Mouse (Mus musculus): ENCODE results near the gene Fbxw8. TPM values are rescaled to one million over a fixed set of nuclear protein-coding genes. Genes with fewer than 3 reads are reported as not detected.

Fbxw8 gene
- total RNA-seq, 2 experiments from 2014 or later = 18.8 to 22.4 TPM

DNA sequence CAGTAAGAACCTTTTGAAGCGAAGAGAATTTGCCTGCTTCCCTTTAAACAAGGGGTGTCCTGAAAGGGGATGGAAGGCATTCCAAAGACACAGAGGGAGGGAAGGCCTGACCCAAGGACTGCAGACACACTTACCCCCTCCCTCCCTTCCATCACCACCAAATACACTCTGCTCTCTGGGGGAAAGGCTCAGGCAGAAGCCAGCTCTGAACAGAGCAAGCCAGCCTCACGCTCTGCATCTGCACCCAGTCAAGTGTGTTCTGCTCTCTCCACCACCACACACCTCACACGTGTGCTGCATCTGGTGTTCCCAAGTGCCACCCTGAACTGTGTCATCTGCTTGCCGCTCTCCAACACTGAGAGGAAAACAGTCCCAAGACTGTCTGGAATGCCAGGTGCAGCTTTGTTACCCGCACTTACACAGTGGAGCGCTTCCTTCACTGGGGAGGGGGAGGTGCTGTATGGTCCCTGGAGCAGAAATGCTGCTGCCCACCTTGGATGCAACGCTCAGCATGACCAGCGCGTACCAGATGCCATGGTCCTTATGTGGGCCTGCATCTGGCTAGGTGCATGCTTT lies 73.8 kb downstream of the Fbxw8 start:
- no peak for ATAC-seq (replicated peaks; ENCODE audit: poor library complexity, severe bottlenecking)

DNA sequence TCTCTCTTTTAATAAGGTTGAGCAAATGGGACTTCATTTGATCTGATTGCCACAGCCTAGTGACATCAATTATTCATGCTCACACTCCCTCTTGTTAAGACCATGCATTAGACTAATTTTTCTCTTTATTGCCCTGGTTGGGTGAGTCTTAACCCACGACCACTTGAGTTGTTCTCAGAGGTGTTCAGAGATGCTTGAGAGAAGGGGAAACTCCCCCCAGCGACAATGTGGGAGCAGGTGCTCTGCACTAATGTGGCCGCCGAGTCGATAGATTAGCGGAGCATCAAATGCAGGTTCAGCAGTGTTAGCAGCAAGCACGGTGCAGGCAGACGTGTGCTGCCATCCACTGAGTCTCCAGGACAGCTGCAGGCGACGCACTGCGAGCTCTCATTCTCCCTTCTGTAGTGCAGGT lies 75.4 kb downstream of the Fbxw8 start:
- ATAC-seq (replicated peaks; ENCODE audit: poor library complexity, severe bottlenecking) = no peak

DNA sequence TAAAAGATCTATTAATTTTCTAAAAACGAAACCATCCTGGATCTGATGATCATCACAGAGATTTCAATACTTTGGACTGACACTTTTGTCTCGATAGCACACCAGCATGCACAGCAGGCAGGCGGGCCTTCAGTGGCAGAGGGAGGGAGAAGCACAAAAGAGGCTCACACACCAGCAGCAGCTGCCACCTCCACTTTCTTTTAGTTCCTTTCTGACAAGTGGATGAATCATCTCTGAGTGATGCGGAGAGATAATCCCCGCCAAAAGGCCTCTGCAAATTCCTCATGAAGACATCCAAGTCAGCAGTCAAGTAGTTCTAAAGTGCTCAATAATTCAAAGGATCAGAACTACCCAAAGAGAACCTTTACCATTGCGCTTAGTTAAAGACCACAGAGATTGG lies 75.9 kb downstream of the Fbxw8 start:
- ATAC-seq (replicated peaks; ENCODE audit: poor library complexity, severe bottlenecking) = no peak

DNA sequence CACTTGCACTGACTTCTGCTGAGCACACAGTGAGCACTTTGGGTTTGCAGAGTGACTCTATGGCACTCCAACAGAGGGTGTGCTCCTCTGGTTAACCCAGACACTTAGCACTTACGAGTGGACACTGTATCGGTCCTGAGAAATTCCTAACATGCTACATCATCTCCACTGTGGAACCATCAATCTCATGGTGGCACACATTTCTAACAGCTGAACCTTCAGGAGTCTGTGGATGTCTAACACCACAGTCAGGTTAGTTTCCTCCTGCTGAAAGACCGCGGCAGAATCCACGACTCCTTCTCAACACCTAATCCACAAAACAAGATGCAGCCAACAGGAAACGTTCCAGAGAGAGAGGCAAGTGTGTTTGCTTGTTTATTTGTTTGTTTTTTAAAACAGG lies 76.7 kb downstream of the Fbxw8 start:
- ATAC-seq (replicated peaks; ENCODE audit: poor library complexity, severe bottlenecking) = no peak

DNA sequence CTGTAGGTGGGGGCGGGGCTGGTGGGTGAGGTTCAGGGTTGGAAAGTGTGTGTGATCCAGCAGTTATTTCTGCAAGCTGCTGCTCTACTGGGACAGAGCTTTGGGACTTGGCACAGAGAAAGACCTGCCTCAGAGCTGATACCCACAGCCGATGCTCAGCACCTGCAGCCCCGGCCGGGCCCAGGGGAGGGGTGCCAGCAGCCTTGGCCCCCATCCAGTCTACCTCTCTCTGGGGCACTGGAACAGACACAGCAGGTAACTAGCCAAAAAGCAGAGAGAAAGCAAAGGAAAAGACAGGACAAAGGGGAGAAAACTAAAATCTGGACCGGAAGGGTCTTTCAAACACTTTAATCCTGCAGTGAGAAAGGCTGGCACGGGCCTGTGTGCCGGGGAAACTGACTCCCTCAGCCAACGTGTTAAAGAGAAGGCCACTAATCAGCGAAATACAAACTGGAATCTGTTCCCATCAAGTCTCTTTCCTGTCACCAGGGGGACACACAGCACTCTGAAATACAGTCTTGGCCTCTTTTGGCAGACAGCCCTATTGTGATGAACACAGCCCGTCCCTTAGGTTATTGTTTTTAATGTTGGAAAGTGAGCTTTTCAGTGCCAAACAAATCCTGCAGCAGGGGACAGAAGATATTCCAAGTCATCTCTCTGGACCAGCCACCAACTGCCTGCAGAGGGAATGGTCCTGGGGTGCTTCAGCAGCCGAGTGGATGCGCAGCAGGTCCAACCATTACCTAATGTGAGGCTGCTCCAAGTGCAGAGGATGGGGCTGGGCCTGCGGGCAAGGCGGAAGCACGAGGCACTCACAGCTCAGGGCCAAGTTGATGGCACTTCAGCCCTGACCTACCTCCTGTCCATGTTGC lies 78.3 kb downstream of the Fbxw8 start:
- ATAC-seq (replicated peaks; ENCODE audit: poor library complexity, severe bottlenecking) = no peak

DNA sequence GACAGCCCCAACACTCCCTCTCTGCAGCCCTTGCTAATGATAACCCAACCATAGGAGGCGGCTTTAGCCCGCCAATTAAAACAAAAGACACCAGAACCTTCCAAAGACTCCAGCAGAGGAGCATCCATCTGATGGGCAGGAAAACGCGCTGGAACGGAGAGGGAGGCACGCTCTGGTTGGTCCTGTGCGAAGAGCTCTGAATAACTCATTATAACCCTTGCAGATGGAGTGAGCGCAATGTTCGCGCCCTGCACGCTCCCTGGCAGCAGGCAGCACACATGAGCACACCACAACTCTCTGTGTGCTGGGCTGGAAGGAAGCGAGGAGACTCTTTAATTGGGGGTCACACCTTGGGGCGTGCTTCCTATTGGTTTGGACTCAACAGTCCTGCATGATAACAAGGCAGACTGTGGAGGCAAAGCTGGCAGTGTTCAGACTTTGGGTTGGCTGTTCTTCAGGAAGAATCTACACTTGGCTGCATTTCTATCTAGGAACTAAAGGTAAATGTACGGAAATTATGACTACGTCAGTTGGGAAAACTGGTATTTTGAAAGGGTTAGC lies 82.0 kb downstream of the Fbxw8 start:
- ATAC-seq (replicated peaks; ENCODE audit: poor library complexity, severe bottlenecking) = no peak

DNA sequence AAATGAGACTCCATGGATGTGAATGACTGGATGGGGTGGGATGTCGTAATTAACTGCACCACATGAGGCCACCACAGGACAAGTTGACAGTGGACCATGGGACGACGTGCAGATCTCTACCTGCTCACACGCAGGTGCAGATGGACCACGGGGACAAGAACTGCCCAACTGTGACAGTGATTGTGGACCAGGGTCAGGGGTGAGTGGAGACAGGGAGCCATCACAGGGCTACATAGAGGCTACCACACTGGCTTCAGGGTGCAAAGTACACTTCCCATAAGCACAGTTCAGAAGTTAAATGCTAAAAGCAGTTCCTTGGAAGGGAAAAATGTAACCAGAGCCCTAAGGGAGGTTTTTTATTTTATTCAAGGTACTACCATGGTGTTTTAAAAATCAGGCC lies 83.5 kb downstream of the Fbxw8 start:
- ATAC-seq (replicated peaks; ENCODE audit: poor library complexity, severe bottlenecking) = no peak

DNA sequence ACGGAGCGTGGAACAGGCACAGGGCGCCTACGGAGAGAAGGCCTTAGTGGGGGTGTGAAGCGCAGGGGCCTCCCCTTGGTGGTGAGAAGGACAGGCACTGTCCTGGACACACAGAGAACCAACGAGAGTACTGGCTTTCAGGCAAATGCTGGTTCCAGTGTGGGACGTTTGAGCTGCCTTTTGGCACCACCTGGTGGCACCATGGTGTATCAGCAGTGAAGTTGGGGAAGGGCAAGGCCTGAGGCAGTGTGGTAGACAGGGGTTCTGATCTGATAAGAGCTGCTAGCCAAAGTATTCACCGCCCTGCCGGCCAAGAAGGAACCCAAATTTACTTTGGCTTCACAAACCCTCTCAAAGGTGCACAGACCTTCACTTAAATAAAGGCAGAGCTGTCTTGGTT lies 85.9 kb downstream of the Fbxw8 start:
- peak; percentile 81 for ATAC-seq (replicated peaks; ENCODE audit: poor library complexity, severe bottlenecking)

DNA sequence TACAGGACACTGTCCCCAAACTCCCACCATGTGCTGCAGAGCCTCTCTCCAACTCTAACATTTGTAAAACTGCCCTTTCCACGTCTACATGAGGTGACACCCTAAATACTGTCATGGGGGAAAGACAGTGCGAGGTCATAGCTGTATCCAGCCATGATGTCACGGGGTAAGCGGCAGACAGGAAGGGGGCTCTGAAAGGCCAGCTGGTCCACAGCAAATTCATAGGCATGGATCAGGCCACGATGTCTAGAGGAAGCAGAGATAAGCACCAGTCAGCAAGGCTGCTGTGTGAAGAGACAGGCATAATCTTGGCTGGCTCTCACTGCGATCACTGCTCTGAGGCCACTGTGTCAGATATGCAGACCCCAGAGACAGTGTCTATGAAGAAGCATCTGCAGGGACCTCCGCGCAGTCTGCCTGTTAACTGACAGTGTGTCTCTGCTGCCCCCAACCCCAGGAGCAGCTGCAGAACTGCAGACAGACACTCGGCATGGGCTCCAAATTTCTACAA lies 87.2 kb downstream of the Fbxw8 start:
- no peak for ATAC-seq (replicated peaks; ENCODE audit: poor library complexity, severe bottlenecking)

DNA sequence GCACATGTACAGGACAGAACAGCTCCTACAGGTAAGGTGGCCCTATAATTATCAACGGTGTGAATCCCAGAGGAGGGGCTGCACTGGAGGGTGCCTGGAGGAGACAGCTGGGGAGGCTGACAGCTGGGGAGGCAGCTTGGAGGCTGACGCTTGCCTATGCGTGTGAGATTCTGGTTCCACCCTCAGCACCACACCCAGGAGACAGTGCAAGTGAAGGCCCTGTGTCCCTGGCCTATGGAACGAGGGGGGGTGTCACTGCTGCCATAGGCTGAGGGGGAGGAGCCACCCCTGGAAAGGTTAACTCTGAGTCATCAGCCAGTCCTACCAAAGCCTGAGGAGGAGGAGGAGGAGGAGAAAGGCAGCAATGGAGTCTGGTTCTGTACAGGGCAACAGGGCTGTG lies 87.7 kb downstream of the Fbxw8 start:
- ATAC-seq (replicated peaks; ENCODE audit: poor library complexity, severe bottlenecking) = no peak

DNA sequence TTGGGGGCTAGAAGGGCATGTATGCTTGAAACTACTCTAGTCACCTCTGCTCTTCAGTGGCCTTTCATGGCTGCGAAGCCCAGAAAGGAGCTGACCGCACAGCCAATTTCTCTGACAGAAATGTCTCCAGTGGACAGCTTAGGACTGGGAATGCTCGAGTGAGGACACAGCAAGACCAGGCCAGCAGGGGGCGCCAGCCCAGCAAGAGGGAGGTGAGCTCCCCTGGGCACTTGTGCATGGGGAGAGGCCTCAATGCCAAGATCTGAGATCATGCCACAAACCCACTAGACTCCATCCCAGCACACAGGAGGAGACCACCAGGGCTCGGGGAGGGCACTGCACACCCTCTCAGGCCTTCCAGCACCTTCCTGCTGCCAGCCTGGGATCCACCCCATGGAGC lies 88.4 kb downstream of the Fbxw8 start:
- ATAC-seq (replicated peaks; ENCODE audit: poor library complexity, severe bottlenecking) = no peak; the same call in 1 of the 2 replicates

DNA sequence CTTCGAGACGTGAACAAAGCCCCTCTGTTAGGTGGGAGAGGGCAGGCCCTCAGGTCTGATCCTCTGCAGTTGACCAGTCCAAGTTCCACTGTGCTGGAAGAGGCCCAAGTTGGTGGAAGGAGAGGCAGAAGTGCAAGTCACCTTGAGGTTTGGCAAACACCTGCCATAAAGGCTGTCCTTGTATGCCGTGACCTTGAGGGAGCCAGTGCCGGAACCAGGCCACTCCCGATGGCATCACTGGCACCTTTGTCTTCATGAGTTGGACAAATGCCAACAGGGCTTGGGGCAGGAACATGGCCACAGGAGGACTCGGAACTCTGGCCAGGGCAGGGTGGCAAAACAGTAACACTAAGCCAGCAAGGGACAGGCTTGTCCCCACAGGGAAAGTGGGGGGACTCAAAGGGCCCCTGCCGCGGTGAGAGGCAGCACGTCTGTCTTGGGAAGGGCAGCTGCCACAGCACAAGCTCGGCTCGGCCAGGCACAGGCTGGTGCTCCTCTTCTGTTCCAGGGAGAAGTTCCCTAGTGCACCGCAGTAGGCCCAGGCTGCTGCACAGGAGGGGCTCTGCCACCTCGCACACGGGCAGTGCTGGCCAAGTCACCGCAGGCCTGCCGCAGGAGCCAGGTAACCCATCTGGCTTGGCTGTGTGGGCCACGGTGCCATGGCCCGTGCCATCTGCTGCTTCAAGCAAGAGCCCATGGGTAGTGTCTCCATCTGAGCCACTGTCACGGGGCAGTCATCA lies 89.6 kb downstream of the Fbxw8 start:
- no peak for ATAC-seq (replicated peaks; ENCODE audit: poor library complexity, severe bottlenecking)

DNA sequence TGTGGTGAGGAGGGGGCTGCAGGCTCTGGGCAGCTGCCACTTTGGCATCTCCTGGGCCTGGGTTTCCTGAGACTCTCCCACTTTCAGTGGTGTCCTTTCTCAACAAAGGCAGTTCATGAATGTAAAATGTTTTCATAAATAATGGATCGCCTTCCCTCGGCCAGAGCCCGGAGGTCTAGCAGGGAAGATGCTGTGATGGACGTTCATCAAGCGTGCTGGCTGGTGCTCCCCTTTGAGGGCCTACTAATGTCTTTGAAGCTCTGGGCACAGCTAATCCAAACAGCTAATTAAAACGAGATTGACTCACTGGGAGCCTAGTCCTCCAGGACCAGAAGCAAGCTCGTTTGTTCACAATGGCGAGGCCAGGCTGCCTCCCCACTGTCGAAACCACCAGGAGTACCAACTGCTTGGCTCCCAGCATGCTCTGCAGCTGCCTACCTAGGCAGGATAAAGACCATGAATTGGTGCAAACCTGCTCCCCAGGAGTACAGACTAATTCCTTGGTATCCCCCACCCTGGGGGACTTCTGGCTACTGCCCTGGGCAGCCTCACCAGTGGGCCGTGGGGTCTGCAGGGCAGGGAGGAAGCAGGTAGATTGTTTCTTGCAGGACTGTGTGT lies 90.9 kb downstream of the Fbxw8 start:
- ATAC-seq (replicated peaks; ENCODE audit: poor library complexity, severe bottlenecking) = no peak

DNA sequence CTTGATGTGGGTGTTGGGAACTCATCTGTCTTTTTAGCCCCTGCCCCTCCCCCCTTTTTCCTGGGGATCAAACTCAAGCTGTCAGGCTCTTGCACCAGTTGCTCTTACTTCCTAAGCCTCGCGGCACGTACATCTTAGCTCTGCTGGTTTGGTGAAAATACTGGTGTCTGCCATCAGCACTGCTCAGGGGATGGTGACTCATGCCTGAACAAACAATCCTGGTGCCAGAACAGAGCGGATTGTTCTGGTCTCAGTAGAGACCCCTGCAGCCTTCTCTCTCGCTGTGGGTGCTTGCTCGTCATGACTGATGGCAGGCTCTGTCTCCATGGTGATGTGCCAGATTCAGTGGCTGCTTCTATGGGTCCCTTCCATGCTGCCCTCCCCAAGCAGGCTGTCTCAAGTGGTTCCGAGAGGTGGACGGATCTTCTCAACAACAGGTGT lies 92.1 kb downstream of the Fbxw8 start:
- no peak for ATAC-seq (replicated peaks; ENCODE audit: poor library complexity, severe bottlenecking)

DNA sequence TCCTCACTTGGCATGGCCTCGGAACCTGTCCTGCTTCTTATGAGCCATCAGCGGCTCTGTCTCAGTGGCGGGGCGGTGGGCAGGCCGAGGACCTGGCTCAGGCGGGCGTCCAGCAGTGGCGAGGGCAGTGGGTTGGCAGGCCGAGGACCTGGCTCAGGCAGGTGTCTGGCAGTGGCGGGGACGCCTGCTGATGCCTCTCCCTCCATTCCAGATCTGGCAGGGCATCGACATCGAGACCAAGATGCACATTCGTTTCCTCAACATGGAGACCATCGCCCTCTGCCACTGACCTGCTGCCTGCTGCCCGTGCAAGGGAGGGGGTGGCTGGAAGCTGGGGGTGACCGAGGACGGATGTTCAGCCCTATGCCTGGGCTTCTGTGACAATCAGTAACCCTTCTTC lies 93.9 kb downstream of the Fbxw8 start:
- no peak for ATAC-seq (replicated peaks; ENCODE audit: poor library complexity, severe bottlenecking)

DNA sequence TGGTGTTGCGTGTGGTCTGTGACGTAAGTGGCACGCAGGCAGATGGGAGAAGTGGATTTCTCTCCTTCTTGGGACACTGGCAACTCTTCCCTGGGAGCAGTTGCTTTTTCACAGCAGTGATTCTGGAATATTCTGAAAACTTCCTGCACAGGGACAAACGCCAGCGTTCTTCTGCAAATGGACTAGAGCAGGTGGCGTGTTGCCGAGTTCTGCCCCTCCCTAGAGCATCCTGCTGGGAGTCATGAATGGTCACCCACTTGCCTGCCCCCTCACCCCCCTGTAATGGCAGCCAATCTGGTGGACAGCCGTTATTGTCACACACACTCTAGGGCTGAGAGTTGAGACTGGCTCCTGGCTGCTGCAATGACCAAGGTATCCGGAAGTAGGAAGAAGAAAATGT lies 95.6 kb downstream of the Fbxw8 start:
- no peak for ATAC-seq (replicated peaks; ENCODE audit: poor library complexity, severe bottlenecking)

DNA sequence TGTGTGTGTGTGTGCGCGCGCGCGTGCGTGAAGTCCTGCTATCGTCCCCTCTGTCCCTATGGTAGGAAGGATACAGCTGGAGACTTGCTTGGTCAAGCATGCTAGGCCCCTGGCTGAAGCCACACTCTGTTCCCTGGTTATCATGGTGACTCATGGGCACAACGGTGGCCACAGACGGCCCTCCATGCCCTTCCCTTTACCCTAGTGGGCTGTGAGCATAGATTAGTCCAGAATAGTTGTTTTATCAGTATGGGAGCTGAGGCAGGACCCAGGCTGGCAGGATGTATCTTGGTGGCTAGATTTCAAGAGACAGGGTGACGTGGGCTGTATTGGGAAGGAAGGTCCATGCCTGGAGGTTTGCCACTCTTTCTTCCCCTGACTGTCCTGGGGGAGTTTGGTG lies 96.4 kb downstream of the Fbxw8 start:
- no peak for ATAC-seq (replicated peaks; ENCODE audit: poor library complexity, severe bottlenecking)

DNA sequence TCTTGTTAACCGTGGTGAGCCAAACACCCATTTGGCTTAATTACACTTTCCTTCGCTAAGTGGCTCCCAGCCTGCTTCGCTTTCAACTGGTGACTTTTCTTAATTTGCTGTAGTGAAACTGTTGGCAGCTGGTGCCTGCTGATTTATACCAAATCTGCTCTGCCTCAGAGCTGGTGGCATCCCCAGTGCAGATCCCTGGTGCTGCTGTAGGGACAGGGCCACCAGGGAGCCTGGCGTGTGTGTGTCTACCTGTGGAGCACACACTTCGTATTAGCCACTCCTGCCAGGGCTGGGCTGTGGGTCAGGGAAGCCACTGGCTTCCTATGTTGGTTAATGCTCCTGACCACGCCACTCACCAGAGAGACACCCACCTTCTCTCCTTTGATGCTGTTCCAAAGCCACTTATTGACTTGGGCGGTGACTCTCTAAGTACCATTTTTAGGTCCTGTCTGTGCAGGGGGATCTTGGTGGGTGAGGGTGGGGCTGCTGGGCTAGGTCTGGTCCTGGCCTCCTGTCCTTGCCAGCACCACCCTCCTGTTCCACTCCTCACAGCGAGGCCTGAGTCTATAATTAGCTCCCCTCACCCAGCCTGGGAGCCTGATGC lies 97.7 kb downstream of the Fbxw8 start:
- no peak for ATAC-seq (replicated peaks; ENCODE audit: poor library complexity, severe bottlenecking)

DNA sequence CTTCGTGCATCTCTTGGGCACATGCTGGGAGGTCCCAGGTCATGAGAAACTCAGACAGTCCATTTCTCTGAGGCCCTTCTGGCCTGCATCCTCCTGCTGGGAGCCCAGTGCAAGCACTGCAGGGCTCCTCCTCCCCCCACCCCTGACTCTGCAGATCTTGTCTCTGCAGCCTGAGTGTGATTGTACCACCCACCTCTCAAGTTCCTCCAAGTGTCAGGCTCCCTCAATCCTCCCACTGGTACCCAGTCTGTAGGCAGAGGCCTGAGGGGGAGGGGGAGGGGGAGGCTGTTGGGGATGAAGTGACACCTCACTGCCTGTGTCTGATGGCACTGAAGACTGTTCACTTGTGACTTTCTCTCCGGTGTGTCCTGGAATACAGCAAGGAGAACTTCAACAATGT lies 102.1 kb downstream of the Fbxw8 start:
- no peak for ATAC-seq (replicated peaks; ENCODE audit: poor library complexity, severe bottlenecking)
